Mouse (Mus musculus) MN1 (cell line): ENCODE measurements around the gene Cobll1.

Source experiments
- DNase-seq: peaks from one replicate; pipeline ENCODE4 v3.0.0-alpha.2; 2016; ENCODE audit warnings: low spot score

The Cobll1 gene

GRCm38 (mm10) chr2:65090986-65091385 is 148.2 kb downstream of the Cobll1 start:
- no peak for DNase-seq

GRCm38 (mm10) chr2:65087197-65087596 is 152.0 kb downstream of the Cobll1 start:
- no peak for DNase-seq

GRCm38 (mm10) chr2:65083411-65083810 is 155.8 kb downstream of the Cobll1 start:
- DNase-seq: no peak

GRCm38 (mm10) chr2:65077544-65077943 is 161.7 kb downstream of the Cobll1 start:
- no peak for DNase-seq

- DNase-seq: no peak
These were observed 163.4 kb downstream of the Cobll1 start for GRCm38 (mm10) chr2:65075840-65076239.

- DNase-seq: no peak
These were observed 163.8 kb downstream of the Cobll1 start for GRCm38 (mm10) chr2:65075431-65075830.

GRCm38 (mm10) chr2:65072205-65072604 is 167.0 kb downstream of the Cobll1 start:
- DNase-seq: no peak

- DNase-seq: no peak
These were observed 185.4 kb downstream of the Cobll1 start for GRCm38 (mm10) chr2:65053764-65054163.

- DNase-seq: no peak
These were observed 186.8 kb downstream of the Cobll1 start for GRCm38 (mm10) chr2:65052191-65053012.

- DNase-seq: no peak
These were observed 188.4 kb downstream of the Cobll1 start for GRCm38 (mm10) chr2:65050776-65051175.

- DNase-seq: no peak
These were observed 190.8 kb downstream of the Cobll1 start for GRCm38 (mm10) chr2:65048234-65049017.
